Mouse (Mus musculus): ENCODE measurements around the gene Hnf4a. TPM values are rescaled to one million over a fixed set of nuclear protein-coding genes. Genes with fewer than 3 reads are reported as not detected.
A peak's percentile ranks its signal among the peaks of the same experiment; 100 is the strongest.

The Hnf4a gene
- polyA plus RNA-seq, 1 experiment from 2014 or later: not detected

DNA sequence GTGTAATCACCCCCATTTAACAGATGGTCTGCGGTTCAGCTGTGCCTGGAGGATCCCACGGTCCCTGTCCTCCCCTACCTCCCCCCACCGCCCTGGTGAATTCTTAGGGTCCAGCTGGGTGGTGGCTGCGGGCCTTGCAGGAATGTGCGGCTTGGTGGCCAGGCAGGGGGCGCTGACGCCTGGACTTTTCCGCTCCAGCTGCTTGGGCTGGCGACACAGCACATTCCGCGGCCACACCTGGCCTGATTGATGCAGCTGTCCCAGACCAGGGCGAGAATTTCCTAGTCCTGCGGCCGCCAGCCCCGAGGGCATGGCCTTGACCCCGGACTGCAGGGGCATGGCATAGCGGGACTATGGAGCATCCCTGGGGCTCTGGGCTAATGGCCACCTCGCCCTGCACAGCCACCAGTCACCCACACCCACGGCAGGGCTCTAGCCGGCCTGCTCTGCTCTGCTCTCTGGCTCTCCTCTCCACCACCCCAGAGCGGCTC, 25.0 kb upstream of the Hnf4a start:
- no peak overlapping the region for H3K27ac ChIP-seq (ENCODE audit: low read length)
- H3K27me3 ChIP-seq (ENCODE audit: control insufficient read depth, insufficient read depth, low read depth, low read length): peaks cover 19% of the 10 kb centered on the region
- no peak overlapping the region; the same call in 1 of the 2 replicates for H3K9ac ChIP-seq (ENCODE audit: low read length)
- peaks cover 3% of the 10 kb centered on the region; the same call in 1 of the 2 replicates for H3K4me1 ChIP-seq (replicated peaks; ENCODE audit: control insufficient read depth, insufficient read depth, low read length)
- no peaks in the 10 kb centered on the region for H3K9me3 ChIP-seq (ENCODE audit: control insufficient read depth, low read length)
- 1% methylated on average over 21 of the region's 21 CpGs for WGBS
- H3K4me2 ChIP-seq (ENCODE audit: low read depth, low read length): peak overlapping the region; percentile 43
- peak; percentile 36 for ATAC-seq (ENCODE audit: low read depth)
- H3K36me3 ChIP-seq (ENCODE audit: control insufficient read depth, insufficient read depth, low read length): no peaks in the 10 kb centered on the region
- H3K4me3 ChIP-seq (ENCODE audit: low read length): peak overlapping the region; percentile 6; the same call in 1 of the 2 replicates

DNA sequence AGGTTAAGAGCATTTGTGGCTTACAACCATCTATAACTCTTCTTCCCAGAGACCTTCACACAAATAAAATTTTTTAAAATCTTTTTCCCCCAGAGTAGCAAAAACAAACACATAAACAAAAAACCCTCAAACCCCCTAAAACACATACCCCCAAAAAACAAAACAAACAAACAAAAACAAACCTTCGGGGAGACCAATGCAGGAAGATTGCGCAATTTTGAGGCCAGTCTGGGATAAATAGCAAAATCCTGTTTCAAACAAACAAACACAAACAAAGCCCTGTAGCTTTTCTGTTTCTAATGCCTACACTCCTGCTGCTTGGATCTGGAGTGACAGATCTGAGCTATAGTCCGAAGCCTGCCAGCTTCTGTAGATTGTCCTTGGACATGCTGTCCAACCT, 19.2 kb upstream of the Hnf4a start:
- Histone ChIP-seq H3K27ac (ENCODE audit: low read length) (no peak overlapping the region), H3K27me3 (ENCODE audit: control insufficient read depth, insufficient read depth, low read depth, low read length) (0 out of 2 replicates have a peak, but pooled peaks cover 5% of the 10 kb centered on the region), H3K4me3 (ENCODE audit: low read length) (no peak overlapping the region), H3K36me3 (ENCODE audit: control insufficient read depth, insufficient read depth, low read length) (no peaks in the 10 kb centered on the region), H3K9me3 (ENCODE audit: control insufficient read depth, low read length) (no peaks in the 10 kb centered on the region), H3K4me2 (ENCODE audit: low read depth, low read length) (no peak overlapping the region), H3K4me1 (replicated peaks; ENCODE audit: control insufficient read depth, insufficient read depth, low read length) (no peaks in the 10 kb centered on the region), H3K9ac (ENCODE audit: low read length) (no peak overlapping the region)
- whole genome bisulfite sequencing: 86% methylated on average over 3 of the region's 3 CpGs
- ATAC-seq (ENCODE audit: low read depth): no peak

DNA sequence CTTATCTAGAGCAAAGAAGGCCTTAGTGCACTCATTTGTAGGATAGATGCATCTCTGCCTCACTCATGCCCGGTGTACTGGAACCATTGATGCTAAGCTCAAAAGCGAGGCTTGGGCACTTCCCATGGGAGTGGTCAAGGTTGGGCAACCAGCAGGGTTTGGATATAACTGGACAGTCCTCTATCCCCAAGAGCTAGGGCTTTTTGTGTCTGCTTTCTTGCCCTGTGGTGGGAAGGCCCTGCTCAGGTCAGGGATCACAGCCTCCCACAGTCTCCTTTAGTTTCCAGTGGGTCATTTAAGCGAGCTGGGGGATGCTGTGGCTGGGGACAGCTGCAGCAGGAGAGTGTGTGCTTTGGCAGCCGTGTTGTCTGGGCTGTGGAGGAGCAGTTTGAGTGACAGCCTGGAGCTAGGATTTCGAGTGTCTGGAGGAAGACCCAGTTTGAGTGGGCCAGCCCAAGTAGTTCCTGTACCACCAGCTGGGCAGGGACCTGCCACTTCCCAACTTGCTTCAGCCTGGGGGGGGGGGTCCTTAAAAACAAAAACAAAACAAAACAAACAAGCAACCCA, 16.8 kb upstream of the Hnf4a start:
- Histone ChIP-seq H3K36me3 (ENCODE audit: control insufficient read depth, insufficient read depth, low read length) (no peaks in the 10 kb centered on the region), H3K27me3 (ENCODE audit: control insufficient read depth, insufficient read depth, low read depth, low read length) (no peaks in the 10 kb centered on the region), H3K27ac (ENCODE audit: low read length) (no peak overlapping the region), H3K9ac (ENCODE audit: low read length) (no peak overlapping the region), H3K4me1 (replicated peaks; ENCODE audit: control insufficient read depth, insufficient read depth, low read length) (no peaks in the 10 kb centered on the region), H3K9me3 (ENCODE audit: control insufficient read depth, low read length) (no peaks in the 10 kb centered on the region), H3K4me2 (ENCODE audit: low read depth, low read length) (no peak overlapping the region), H3K4me3 (ENCODE audit: low read length) (no peak overlapping the region)
- ATAC-seq (ENCODE audit: low read depth): no peak
- WGBS: 42% methylated on average over 5 of the region's 5 CpGs

DNA sequence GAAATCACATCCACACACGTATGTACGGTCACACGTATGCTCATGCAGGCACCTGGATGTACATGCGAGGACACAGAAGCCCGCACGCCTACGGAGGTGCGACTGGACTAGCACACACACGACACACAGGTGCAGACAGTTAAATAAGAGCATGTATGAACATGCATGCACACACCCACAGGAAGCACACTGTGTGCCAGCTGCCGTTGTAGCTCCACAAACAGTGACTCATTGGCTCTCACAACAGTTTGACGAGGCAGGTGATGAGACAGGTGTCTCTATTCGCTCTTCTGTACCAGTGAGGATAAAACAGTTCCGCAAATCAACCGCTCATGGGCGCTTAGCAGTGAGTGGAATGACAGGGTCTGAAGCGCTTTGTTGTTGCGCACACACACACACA, 16.0 kb upstream of the Hnf4a start:
- no peak overlapping the region for H3K27ac ChIP-seq (ENCODE audit: low read length)
- no peak for ATAC-seq (ENCODE audit: low read depth)
- no peaks in the 10 kb centered on the region for H3K4me1 ChIP-seq (replicated peaks; ENCODE audit: control insufficient read depth, insufficient read depth, low read length)
- WGBS: 83% methylated on average over 17 of the region's 17 CpGs
- H3K4me3 ChIP-seq (ENCODE audit: low read length): no peak overlapping the region
- H3K9ac ChIP-seq (ENCODE audit: low read length): no peak overlapping the region
- H3K27me3 ChIP-seq (ENCODE audit: control insufficient read depth, insufficient read depth, low read depth, low read length): no peaks in the 10 kb centered on the region
- no peaks in the 10 kb centered on the region for H3K36me3 ChIP-seq (ENCODE audit: control insufficient read depth, insufficient read depth, low read length)
- H3K4me2 ChIP-seq (ENCODE audit: low read depth, low read length): no peak overlapping the region
- no peaks in the 10 kb centered on the region for H3K9me3 ChIP-seq (ENCODE audit: control insufficient read depth, low read length)

DNA sequence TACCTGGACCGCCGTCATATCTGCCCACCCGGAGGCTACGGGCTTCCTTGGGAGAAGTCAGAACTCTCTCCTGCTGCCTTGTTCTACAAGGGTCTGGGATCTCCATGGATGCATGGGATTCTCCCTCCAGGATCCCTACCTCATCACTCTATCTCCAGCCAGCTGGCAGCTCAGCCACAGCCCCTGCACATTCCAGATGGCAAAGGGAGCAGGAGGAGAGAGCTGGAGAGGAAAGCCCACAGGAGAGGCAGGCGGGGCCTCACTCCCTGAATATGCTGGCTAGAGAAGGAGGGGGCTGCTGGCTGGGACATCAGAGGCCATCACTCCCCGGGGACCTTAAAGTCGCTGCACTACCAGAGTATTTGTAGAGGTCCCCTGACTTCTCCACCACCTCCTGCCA, 15.3 kb upstream of the Hnf4a start:
- Histone ChIP-seq H3K36me3 (ENCODE audit: control insufficient read depth, insufficient read depth, low read length) (no peaks in the 10 kb centered on the region), H3K9me3 (ENCODE audit: control insufficient read depth, low read length) (no peaks in the 10 kb centered on the region), H3K4me2 (ENCODE audit: low read depth, low read length) (no peak overlapping the region), H3K27ac (ENCODE audit: low read length) (no peak overlapping the region), H3K4me1 (replicated peaks; ENCODE audit: control insufficient read depth, insufficient read depth, low read length) (no peaks in the 10 kb centered on the region), H3K27me3 (ENCODE audit: control insufficient read depth, insufficient read depth, low read depth, low read length) (no peaks in the 10 kb centered on the region), H3K4me3 (ENCODE audit: low read length) (no peak overlapping the region), H3K9ac (ENCODE audit: low read length) (no peak overlapping the region)
- 50% methylated on average over 7 of the region's 7 CpGs for WGBS
- no peak for ATAC-seq (ENCODE audit: low read depth)

DNA sequence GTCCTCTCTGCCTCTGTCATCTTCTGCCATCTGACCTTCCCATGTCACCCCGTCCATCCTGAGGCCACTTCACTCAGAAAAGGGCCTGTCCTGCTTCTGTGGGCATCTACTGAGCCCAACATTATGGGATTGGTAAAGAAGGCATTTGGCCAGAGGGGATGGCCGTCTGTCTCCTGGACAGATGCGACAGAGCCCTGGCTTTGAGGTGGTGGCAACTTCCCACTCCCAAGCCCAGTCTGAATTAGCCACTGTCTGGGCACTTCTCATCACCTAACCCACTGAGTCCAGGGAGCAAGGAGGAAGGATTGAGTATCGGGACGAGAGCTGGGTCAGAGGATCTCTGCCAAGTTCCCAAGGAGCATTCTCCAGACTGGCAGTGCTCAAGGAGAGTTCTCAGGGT, 14.6 kb upstream of the Hnf4a start, which contains the start of gene R3hdml:
TSS of gene R3hdml (plus strand) at position 301 of the 400 bp plus-strand sequence.
- Histone ChIP-seq H3K9me3 (ENCODE audit: control insufficient read depth, low read length) (no peaks in the 10 kb centered on the region), H3K27me3 (ENCODE audit: control insufficient read depth, insufficient read depth, low read depth, low read length) (no peaks in the 10 kb centered on the region), H3K4me2 (ENCODE audit: low read depth, low read length) (no peak within 1 kb of the TSS), H3K4me1 (replicated peaks; ENCODE audit: control insufficient read depth, insufficient read depth, low read length) (no peaks in the 10 kb centered on the region), H3K36me3 (ENCODE audit: control insufficient read depth, insufficient read depth, low read length) (no peaks in the 10 kb centered on the region), H3K4me3 (ENCODE audit: low read length) (no peak within 1 kb of the TSS), H3K9ac (ENCODE audit: low read length) (no peak within 1 kb of the TSS), H3K27ac (ENCODE audit: low read length) (no peak within 1 kb of the TSS)
- no peak for ATAC-seq (ENCODE audit: low read depth)
- 61% methylated on average over 5 of the region's 5 CpGs for WGBS

DNA sequence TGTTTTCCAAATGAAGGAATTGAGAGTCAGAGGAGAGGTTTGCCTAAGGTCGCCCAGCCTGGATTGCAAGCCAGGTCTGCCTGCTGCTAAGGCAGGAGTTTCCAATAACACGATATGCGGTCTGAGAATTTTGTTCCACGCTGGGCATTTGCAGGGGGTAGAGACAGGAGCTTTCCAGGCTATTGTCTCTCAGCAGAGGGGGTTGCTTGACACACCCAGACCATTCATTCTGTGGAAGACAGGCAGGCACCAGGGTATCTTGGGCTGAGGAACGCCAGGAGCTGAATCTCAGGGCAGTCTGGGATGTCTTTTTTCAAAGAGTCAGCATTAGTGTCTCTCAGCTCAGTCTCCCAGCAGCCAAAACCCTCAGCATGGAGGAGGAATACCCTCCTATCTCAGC, 13.6 kb upstream of the Hnf4a start:
- 41% methylated on average over 5 of the region's 5 CpGs for WGBS
- H3K4me2 ChIP-seq (ENCODE audit: low read depth, low read length): no peak overlapping the region
- ATAC-seq (ENCODE audit: low read depth): no peak
- H3K36me3 ChIP-seq (ENCODE audit: control insufficient read depth, insufficient read depth, low read length): no peaks in the 10 kb centered on the region
- no peak overlapping the region for H3K9ac ChIP-seq (ENCODE audit: low read length)
- no peaks in the 10 kb centered on the region for H3K4me1 ChIP-seq (replicated peaks; ENCODE audit: control insufficient read depth, insufficient read depth, low read length)
- no peak overlapping the region for H3K27ac ChIP-seq (ENCODE audit: low read length)
- no peaks in the 10 kb centered on the region for H3K9me3 ChIP-seq (ENCODE audit: control insufficient read depth, low read length)
- no peak overlapping the region for H3K4me3 ChIP-seq (ENCODE audit: low read length)
- H3K27me3 ChIP-seq (ENCODE audit: control insufficient read depth, insufficient read depth, low read depth, low read length): no peaks in the 10 kb centered on the region

DNA sequence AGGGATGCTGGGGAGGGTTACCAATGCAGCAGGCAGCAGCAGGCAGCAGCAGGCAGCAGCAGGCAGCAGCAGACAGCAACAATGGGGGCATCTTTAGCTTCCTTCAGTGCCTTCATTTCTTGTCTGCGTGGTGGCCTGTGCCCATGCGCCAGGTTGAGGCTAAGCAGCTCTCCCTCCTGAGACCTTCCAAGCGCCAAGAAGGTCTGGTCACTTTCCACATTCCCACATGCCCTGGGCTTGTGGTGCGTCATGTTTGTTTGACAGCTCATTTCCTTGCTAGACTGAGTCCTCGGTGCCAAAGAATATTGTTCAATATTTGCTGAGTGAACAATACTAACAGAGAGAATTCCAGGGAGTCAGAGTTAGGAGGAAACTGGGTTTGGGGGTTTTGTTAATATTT, 12.6 kb upstream of the Hnf4a start:
- Histone ChIP-seq H3K4me3 (ENCODE audit: low read length) (no peak overlapping the region), H3K4me1 (replicated peaks; ENCODE audit: control insufficient read depth, insufficient read depth, low read length) (no peaks in the 10 kb centered on the region), H3K4me2 (ENCODE audit: low read depth, low read length) (no peak overlapping the region), H3K36me3 (ENCODE audit: control insufficient read depth, insufficient read depth, low read length) (no peaks in the 10 kb centered on the region), H3K27me3 (ENCODE audit: control insufficient read depth, insufficient read depth, low read depth, low read length) (no peaks in the 10 kb centered on the region), H3K9ac (ENCODE audit: low read length) (no peak overlapping the region), H3K9me3 (ENCODE audit: control insufficient read depth, low read length) (no peaks in the 10 kb centered on the region), H3K27ac (ENCODE audit: low read length) (no peak overlapping the region)
- WGBS: 13% methylated on average over 5 of the region's 5 CpGs
- ATAC-seq (ENCODE audit: low read depth): peak; percentile 43; the same call in 1 of the 2 replicates

DNA sequence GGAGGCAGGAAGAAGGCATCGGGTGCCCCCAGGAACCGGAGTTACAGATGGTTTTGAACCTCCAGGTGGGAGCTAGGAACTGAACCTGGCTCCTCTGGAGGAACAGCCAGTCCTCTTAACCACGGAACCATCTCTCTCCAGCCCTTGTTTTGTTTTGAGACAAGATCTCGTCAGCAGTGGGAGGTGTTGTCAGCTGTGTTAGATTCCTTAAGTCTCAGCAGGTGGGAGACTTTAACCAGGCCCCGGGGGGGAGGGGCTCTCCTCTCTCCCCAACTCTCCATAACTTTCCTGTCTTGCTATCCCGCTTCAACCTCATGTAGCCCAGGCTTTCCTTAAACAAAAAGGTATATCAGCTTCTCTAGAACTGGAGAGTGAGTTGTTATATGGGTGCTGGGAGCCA, 12.2 kb upstream of the Hnf4a start:
- no peaks in the 10 kb centered on the region for H3K27me3 ChIP-seq (ENCODE audit: control insufficient read depth, insufficient read depth, low read depth, low read length)
- no peak overlapping the region for H3K27ac ChIP-seq (ENCODE audit: low read length)
- no peak for ATAC-seq (ENCODE audit: low read depth)
- no peak overlapping the region for H3K9ac ChIP-seq (ENCODE audit: low read length)
- no peak overlapping the region for H3K4me3 ChIP-seq (ENCODE audit: low read length)
- H3K9me3 ChIP-seq (ENCODE audit: control insufficient read depth, low read length): no peaks in the 10 kb centered on the region
- H3K36me3 ChIP-seq (ENCODE audit: control insufficient read depth, insufficient read depth, low read length): no peaks in the 10 kb centered on the region
- no peak overlapping the region for H3K4me2 ChIP-seq (ENCODE audit: low read depth, low read length)
- no peaks in the 10 kb centered on the region for H3K4me1 ChIP-seq (replicated peaks; ENCODE audit: control insufficient read depth, insufficient read depth, low read length)
- WGBS: 23% methylated on average over 6 of the region's 6 CpGs

DNA sequence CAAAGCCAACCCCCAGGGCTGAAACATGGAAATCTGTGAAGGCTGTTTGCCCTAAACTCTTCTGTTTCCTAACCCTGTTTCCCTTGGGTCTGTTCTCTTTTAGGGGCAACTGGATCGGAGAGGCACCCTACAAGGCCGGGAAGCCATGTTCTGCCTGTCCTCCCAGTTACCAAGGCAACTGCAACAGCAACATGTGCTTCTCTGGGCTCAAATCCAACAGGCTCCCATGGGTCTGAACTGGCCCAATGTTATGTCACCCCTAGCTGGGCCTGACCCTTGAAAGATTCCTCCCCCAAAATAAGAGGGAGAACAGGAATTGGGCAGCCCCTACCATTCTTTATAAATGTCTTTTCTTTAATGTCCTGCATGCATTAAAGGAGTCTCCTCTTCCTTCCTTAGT, 4.4 kb upstream of the Hnf4a start:
- ATAC-seq (ENCODE audit: low read depth): no peak
- 67% methylated on average over 2 of the region's 2 CpGs for WGBS
- H3K27ac ChIP-seq (ENCODE audit: low read length): no peak overlapping the region
- H3K27me3 ChIP-seq (ENCODE audit: control insufficient read depth, insufficient read depth, low read depth, low read length): no peaks in the 10 kb centered on the region
- H3K9ac ChIP-seq (ENCODE audit: low read length): no peak overlapping the region
- H3K4me2 ChIP-seq (ENCODE audit: low read depth, low read length): no peak overlapping the region
- no peak overlapping the region for H3K4me3 ChIP-seq (ENCODE audit: low read length)
- no peaks in the 10 kb centered on the region for H3K36me3 ChIP-seq (ENCODE audit: control insufficient read depth, insufficient read depth, low read length)
- no peaks in the 10 kb centered on the region for H3K4me1 ChIP-seq (replicated peaks; ENCODE audit: control insufficient read depth, insufficient read depth, low read length)
- no peaks in the 10 kb centered on the region for H3K9me3 ChIP-seq (ENCODE audit: control insufficient read depth, low read length)

Measured in lung, embryonic 16.5 days (tissue).